Mouse (Mus musculus): ENCODE data around the gene Pard6a.

Gene Pard6a

DNA sequence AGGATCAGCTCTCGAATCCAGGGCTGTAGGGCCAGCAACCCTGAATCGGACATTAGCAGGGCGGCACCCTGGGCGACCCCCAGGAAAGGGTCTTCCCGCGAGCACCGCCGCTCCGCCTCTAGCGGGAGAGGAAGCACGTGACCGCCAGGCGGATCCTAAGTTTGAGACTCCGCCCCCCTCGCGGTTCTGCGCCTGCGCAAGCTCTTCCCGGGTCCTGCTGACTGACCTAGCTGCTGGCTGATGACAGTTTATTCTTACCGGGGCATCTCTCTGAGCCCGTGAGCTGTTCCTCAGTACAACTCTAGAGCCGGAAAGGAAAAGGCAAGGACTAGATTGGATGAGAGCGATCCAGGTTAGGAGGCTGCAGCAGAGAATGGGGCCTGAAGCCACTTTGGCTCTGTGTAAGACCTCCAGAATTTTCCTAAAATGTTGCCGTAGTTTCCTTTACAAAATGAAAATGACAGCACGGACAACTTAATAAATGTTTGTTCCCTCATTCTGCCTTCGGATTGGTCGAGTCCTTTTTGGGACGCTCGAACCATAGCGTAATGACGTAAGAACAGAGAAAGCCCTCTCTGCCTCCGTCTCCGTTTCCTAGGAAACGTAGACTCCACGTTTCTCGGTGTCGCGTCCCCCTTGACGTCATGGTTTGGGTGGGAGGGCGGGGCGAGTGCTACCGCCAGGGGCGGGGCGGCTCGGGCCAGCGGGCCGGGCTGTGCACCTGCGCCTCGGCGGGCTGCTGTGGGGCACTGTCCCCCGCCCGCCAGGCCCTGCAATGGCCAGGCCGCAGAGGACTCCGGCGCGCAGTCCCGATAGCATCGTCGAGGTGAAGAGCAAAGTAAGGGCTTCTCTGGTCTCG lies at the start of gene Pard6a, which contains the start of gene Acd:
TSS of gene Pard6a (plus strand) at position 183 of the 859 bp plus-strand sequence.
TSS of gene Acd (minus strand) at position 137 of the 859 bp plus-strand sequence.
- DNase-seq (ENCODE audit: low spot score): peak; percentile 96

DNA sequence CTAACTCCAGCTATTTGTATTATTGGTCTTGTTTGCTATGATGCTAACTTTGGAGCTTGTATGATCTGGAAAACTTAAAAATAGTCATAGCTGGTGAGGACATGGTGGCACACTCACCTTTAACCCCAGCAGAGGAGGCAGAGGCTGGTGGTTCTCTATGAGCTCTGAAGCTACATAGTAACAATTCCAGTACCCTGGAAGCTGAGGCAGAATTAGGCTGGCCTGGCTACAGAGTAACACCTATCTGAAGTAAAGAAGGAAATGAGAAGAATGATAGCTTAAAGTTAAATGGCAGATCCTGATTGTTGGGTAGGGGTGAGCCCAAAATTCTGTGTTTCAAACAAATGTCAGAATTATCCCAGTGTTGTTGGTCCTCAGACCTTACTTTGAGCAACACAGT lies 43.3 kb upstream of the Pard6a start:
- DNase-seq (ENCODE audit: low spot score): no peak

DNA sequence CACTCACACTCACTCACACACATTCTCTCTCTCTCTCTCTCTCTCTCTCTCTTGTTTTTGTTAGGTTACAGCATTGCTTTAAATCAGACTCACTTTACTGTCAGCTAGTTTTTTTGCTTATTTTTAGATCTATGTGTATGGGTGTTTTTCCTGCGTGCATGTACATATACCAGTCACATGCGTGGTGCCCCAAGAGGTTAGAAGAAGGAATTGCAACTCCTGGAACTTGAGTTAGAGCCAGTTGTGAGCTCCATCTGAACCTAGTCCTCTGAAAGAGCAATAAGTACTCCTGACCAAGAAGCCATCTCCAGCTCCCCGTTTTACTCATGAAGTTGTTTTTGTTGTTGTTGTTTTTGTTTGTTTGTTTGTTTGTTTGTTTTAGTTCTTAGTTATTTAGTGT lies 39.8 kb upstream of the Pard6a start:
- peak; percentile 5 for DNase-seq (ENCODE audit: low spot score)

DNA sequence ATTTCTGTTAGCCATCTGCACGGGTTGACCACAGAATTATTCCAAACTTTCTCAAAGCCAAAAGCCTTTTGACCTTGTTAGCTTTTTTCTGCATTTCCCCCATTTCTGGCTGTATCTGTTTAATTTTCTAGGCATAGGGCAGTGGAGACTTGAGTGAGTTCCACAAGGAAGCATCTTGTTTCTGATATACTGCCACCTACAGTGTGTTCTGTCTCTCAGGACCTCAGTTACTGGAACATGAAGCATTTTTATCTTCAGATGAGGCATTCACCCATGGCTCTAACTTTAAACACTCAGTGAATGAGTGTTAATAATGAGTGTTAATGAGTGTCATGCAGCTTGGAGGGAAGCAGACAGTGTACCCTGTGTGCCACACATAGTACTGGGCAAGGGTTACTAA lies 23.1 kb upstream of the Pard6a start:
- no peak for DNase-seq (ENCODE audit: low spot score)

DNA sequence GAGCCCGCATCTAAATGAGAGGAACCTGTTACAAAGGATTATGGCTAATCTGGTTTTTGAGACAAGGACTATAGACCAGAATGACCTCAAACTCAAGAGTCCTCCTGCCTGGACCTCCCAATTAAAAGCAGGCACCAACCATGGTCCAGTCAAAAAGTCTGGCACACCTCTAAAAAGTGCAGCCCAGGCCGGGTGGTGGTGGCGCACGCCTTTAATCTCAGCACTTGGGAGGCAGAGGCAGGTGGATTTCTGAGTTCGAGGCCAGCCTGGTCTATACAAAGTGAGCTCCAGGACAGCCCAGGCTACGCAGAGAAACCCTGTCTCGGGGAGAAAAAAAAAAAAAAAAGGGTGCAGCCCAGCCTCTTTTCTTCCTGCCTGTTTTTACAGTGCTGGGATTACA lies 15.6 kb upstream of the Pard6a start:
- no peak for DNase-seq (ENCODE audit: low spot score)

GRCm38 (mm10) chr8:105685796-105686308 lies 15.1 kb upstream of the Pard6a start, which contains the start of gene Carmil2:
Carmil2 (plus strand) TSS chr8:105686274.
- DNase-seq (ENCODE audit: low spot score): peak; percentile 70

DNA sequence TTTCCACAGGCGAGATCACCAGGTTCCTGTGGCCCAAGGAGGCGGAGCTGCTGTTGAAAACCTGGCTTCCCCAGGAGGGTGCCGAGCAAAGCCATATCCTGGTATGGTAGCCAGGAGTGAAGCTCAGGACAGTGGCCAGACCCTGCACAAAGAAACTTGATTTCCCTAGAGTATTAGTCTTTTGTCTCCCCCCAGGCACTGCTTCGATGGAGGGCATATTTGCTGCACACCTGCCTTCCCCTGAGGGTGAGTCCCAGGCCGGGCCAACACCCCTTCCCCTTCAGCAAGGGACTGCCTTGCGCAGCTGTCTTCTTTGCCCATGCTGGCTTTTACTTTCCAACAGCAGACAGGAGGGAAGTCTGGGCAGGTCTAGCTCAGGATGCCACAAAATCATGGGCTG lies 14.4 kb upstream of the Pard6a start:
- no peak for DNase-seq (ENCODE audit: low spot score)

GRCm38 (mm10) chr8:105687512-105687911 lies 13.4 kb upstream of the Pard6a start:
- DNase-seq (ENCODE audit: low spot score): no peak

- no peak for DNase-seq (ENCODE audit: low spot score)
These were observed 12.7 kb upstream of the Pard6a start for GRCm38 (mm10) chr8:105688242-105688752.

DNA sequence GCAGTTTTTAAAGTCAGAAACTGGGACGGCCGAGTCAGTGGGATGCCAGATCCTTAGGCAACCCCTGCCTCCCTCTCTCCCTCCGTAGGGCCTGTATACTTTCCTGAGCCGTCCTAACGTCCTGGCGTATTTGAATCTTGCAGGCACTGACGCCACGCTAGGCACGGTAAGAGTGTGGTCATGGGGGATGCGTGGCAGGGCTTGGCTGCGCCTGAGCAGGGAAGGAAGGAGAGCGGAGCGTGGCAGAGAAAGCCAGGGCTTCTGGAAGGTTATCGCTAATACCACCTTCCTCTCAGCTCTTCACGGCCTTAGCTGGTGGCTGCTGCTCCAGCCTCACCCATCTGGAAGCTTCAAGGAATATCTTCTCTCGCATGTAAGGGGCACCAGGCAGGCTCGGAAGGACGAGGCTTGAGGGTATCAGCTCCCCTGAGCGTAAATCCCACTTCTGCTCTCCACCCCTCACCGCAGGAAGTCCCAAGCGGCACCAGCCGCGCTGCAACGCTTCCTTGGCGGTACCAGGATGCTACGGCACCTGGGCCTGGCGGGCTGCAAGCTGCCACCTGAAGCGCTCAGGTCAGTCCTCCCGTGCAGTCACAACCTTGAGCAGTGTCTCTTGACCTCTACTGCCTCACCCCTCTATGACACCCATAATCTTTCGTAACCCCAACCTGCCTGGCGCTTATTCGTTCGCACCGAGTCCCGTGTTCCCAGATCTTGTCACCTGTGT lies 11.5 kb upstream of the Pard6a start:
- no peak for DNase-seq (ENCODE audit: low spot score)

DNA sequence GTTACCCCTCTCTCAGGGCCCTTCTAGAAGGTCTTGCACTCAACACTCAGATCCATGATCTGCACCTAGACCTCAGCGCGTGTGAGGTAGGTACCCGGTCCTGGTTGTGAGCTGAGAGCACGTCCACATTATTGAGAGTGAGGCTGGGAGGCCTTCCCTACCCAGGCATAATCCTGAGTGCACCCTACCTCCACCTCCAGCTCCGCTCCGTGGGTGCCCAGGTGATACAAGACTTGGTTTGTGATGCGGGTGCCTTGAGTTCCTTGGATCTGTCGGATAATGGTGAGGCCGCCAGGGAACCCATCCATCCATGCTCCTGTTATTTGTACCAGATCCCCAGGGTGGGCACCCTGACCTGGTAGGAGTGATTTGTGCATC lies 11.0 kb upstream of the Pard6a start:
- no peak for DNase-seq (ENCODE audit: low spot score)

DNA sequence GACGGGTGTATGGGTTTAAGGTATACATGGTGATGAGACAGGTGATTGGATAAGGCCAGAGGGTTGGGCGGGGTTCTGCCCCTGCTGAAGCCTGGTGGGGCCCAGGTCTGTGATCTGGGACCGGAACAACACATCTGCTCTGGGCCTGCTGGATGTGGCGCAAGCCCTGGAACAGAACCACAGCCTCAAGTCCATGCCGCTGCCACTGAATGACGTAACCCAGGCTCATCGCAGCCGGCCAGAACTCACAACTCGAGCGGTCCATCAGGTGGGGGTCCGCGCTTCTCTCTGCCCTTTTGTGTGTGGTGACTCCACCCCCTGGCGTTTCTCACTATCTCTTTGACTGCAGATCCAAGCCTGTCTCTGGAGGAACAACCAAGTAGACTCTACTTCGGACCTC lies 10.0 kb upstream of the Pard6a start:
- no peak for DNase-seq (ENCODE audit: low spot score)

- no peak for DNase-seq (ENCODE audit: low spot score)
These were observed 8.3 kb upstream of the Pard6a start for GRCm38 (mm10) chr8:105692449-105693182.

DNA sequence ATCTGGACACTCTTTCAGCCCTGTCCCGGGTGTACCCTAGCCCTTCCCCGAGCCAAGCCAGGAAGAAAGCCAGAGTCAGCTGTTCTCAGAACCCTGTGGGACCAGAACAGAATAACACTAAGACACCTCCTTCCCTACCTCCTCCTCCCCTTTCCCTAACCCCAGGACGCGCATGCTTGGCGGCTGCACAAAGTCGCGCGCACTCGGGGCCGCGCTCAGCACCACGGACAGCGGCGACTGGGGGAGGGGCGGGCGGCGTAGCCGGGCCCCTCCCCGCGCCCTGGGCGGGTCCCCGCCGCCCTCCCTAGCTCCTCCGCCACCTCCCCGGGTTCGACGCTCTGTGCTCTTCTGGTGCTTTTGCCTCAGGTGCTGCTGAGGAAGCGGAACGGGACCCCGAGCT lies 7.3 kb upstream of the Pard6a start:
- peak; percentile 60 for DNase-seq (ENCODE audit: low spot score)

- no peak for DNase-seq (ENCODE audit: low spot score)
These were observed 6.7 kb upstream of the Pard6a start for GRCm38 (mm10) chr8:105694051-105694799.

DNA sequence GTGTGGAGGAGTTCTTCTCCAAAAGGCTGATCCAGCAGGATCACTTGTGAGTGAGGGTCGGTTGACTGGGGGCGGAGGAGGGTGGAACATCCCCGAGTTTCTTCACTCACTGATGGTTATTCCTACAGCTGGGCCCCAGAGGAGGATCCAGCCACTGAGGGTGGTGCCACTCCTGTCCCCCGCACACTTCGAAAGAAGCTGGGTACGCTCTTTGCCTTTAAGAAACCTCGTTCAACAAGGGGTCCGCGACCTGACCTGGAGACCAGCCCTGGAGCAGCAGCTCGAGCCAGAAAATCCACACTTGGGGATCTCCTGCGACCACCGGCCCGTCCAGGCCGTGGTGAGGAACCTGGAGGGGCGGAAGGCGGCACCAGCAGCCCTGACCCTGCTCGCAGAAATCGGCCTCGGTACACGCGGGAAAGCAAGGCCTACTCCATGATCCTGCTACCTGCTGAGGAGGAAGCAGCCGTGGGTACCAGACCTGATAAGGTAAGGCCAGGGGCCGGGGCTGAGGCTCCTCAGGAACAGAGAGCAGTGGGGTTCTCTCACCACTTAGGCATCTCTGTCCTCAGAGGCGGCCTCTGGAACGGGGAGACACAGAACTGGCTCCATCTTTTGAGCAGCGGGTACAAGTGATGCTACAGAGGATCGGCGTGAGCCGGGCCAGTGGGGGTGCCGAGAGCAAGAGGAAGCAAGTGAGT lies 5.7 kb upstream of the Pard6a start:
- DNase-seq (ENCODE audit: low spot score): no peak

GRCm38 (mm10) chr8:105697196-105697780 lies 3.7 kb upstream of the Pard6a start:
- DNase-seq (ENCODE audit: low spot score): no peak

DNA sequence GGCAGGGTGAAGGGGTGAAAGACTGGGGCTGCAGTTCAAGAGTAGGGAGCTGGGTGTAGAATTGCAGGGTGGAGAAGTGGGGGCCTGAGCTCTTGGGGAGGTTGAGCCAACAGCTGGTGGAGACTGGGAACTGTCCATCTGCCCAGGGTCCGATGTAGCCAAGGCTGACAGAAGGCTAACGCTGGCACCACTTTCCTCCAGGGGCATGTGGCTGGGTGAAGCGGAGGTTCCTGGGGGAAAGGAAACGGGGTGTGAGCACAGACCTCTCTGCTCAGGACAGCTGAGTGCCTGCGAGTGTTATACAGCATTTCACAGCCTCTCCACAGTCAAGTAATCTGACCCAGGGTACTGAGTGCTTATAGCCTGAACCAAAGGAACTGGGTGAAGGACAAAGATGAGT lies 2.2 kb upstream of the Pard6a start:
- no peak for DNase-seq (ENCODE audit: low spot score)

DNA sequence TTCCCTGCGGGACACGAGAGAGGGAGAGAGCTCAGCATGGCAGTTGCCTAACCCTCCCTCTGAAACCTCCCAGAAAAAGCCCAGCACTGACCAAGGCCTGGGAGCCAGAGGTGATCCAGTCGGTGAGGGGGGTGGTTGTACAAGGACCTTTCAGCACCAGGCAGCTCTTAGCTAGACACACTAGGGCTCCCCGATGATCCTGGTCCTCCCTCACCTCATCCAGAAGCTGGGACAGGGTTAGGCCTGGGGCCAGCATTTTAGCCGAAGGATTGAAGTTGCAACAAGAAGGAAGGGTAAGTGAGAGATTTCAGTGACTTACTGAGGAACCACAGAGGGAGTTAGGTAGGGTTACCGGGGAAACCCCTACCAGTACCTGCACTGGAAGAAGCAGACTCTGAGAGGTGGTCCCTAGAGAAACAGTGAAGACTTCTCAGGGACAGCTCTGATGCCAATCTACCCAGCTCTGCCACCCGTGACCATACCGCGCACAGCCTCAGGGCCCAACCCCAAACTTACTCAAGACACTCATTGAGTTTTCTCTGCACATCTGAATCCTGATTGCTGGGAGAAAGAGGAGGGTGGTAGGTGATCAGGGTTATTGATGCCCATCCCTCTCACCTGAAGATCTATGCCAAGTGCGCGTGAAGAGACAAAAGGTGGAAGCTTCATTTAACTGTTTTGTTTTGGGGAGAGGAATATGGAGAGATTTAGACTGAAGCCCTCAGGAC lies 1.3 kb upstream of the Pard6a start:
- DNase-seq (ENCODE audit: low spot score): no peak

DNA sequence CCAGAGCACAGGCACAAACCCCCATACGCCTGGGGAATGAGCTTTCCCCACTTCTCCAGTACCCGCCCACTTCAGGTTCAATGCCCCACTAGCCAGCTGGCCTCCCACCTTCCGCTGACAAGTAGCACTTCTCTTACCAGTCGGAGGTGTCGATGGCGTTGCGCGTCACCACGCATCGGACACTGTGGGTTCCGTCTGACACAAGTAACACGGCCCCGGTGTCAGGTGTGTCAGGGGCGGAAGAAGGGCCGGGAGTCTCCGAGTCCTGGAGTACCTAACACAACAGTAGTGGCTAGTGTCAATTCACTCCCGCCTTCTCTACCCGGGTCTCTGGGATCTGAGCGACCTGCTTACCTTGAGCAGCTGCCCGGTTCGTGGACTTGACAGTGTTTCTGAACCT lies 382 bp upstream of the Pard6a start:
- peak; percentile 46 for DNase-seq (ENCODE audit: low spot score)
